Mouse (Mus musculus) small intestine, adult 2 months (tissue): Measurements from ENCODE around the gene Id3.

Source experiments
- CTCF ChIP-seq: fragments of 200-500 bp; IDR thresholded peaks from 2 replicates; pipeline ENCODE4 v1.5.1; 2012; ENCODE audit warnings: low read depth, mild to moderate bottlenecking, control low read depth, inconsistent platforms, low read length, moderate library complexity, mixed read lengths; ENCODE audit not compliant: insufficient replicate concordance, insufficient read length; ENCODE audit errors: extremely low read depth
- POLR2A ChIP-seq: fragments of 200-500 bp; IDR thresholded peaks from 2 replicates; pipeline ENCODE4 v1.6.1; 2012; ENCODE audit warnings: low read depth, mild to moderate bottlenecking, control low read depth, inconsistent platforms, low read length, moderate library complexity

DNA sequence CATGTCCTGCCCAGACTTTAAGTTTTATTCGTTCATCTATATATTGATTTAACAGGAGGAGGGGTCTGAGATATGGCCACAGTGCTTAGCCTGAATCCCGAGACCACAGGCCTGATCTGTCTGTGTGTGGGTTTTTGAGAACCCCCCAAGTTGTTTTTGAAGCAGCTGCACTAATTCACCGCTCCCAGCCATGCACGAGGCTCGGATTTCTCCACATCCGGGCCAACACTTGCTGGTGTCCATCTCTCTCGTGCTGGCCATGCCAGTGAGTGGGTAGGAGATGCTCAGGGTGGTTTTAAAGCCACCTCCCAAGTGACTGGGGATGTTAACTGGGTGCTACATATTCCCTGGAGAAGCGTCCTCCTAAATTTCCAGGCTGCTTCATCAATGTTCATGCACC lies 21.7 kb downstream of the Id3 start:
- TF ChIP-seq CTCF (no peak), POLR2A (no peak)
